Mouse (Mus musculus): ENCODE measurements around the gene A630076J17Rik.

Gene A630076J17Rik

GRCm38 (mm10) chr3:107229822-107230221 is 592 bp upstream of the A630076J17Rik start:
- DNase-seq (ENCODE audit: low read depth, low spot score) = no peak

GRCm38 (mm10) chr3:107231202-107231601 is 788 bp downstream of the A630076J17Rik start:
- no peak for DNase-seq (ENCODE audit: low read depth, low spot score)

GRCm38 (mm10) chr3:107233351-107233813 is 3.0 kb downstream of the A630076J17Rik start:
- DNase-seq (ENCODE audit: low read depth, low spot score) = peak; percentile 68

GRCm38 (mm10) chr3:107233945-107234344 is 3.5 kb downstream of the A630076J17Rik start:
- no peak for DNase-seq (ENCODE audit: low read depth, low spot score)

GRCm38 (mm10) chr3:107238051-107238450 is 7.6 kb downstream of the A630076J17Rik start:
- no peak for DNase-seq (ENCODE audit: low read depth, low spot score)

- no peak for DNase-seq (ENCODE audit: low read depth, low spot score)
Observed at GRCm38 (mm10) chr3:107238471-107238980, 8.1 kb downstream of the A630076J17Rik start.

GRCm38 (mm10) chr3:107239607-107240006 is 9.2 kb downstream of the A630076J17Rik start, which contains the start of gene Prok1:
Gene Prok1 (minus strand): TSS chr3:107239707.
- DNase-seq (ENCODE audit: low read depth, low spot score) = no peak

GRCm38 (mm10) chr3:107241389-107242094 is 11.1 kb downstream of the A630076J17Rik start:
- no peak for DNase-seq (ENCODE audit: low read depth, low spot score)

GRCm38 (mm10) chr3:107246876-107247275 is 16.5 kb downstream of the A630076J17Rik start:
- no peak for DNase-seq (ENCODE audit: low read depth, low spot score)

GRCm38 (mm10) chr3:107249042-107249441 is 18.6 kb downstream of the A630076J17Rik start:
- no peak for DNase-seq (ENCODE audit: low read depth, low spot score)

- DNase-seq (ENCODE audit: low read depth, low spot score) = no peak
Observed at GRCm38 (mm10) chr3:107250320-107250719, 19.9 kb downstream of the A630076J17Rik start.

- no peak for DNase-seq (ENCODE audit: low read depth, low spot score)
Observed at GRCm38 (mm10) chr3:107252035-107252434, 21.6 kb downstream of the A630076J17Rik start.

GRCm38 (mm10) chr3:107253925-107254324 is 23.5 kb downstream of the A630076J17Rik start:
- no peak for DNase-seq (ENCODE audit: low read depth, low spot score)

- no peak for DNase-seq (ENCODE audit: low read depth, low spot score)
Observed at GRCm38 (mm10) chr3:107255992-107256391, 25.6 kb downstream of the A630076J17Rik start.

GRCm38 (mm10) chr3:107256724-107257123 is 26.3 kb downstream of the A630076J17Rik start:
- no peak for DNase-seq (ENCODE audit: low read depth, low spot score)

- DNase-seq (ENCODE audit: low read depth, low spot score) = no peak
Observed at GRCm38 (mm10) chr3:107257924-107258323, 27.5 kb downstream of the A630076J17Rik start.

- DNase-seq (ENCODE audit: low read depth, low spot score) = no peak
Observed at GRCm38 (mm10) chr3:107260956-107261850, 30.8 kb downstream of the A630076J17Rik start.

- DNase-seq (ENCODE audit: low read depth, low spot score) = no peak
Observed at GRCm38 (mm10) chr3:107261851-107262165, 31.4 kb downstream of the A630076J17Rik start.

GRCm38 (mm10) chr3:107266814-107267345 is 36.5 kb downstream of the A630076J17Rik start:
- DNase-seq (ENCODE audit: low read depth, low spot score) = no peak

GRCm38 (mm10) chr3:107272433-107272832 is 42.0 kb downstream of the A630076J17Rik start:
- no peak for DNase-seq (ENCODE audit: low read depth, low spot score)

- DNase-seq (ENCODE audit: low read depth, low spot score) = no peak
Observed at GRCm38 (mm10) chr3:107273820-107274219, 43.4 kb downstream of the A630076J17Rik start.

GRCm38 (mm10) chr3:107275351-107275750 is 44.9 kb downstream of the A630076J17Rik start:
- DNase-seq (ENCODE audit: low read depth, low spot score) = no peak

Data from brain, embryonic 18.5 days (tissue).